Mouse (Mus musculus): ENCODE data around the gene Nap1l5. TPM values are rescaled to one million over a fixed set of nuclear protein-coding genes. Genes with fewer than 3 reads are reported as not detected.

Gene Nap1l5
- polyA plus RNA-seq, 1 experiment from 2014 or later: 3.4 TPM

- Histone ChIP-seq H3K27ac (replicated peaks) (no peak overlapping the region), H3K27me3 (replicated peaks; ENCODE audit: low read depth, poor library complexity, severe bottlenecking) (no peaks in the 10 kb centered on the region), H3K9me3 (no peaks in the 10 kb centered on the region), H3K36me3 (replicated peaks) (no peaks in the 10 kb centered on the region), H3K4me1 (peaks cover 12% of the 10 kb centered on the region; the same call in 1 of the 2 replicates), H3K4me3 (no peak overlapping the region)
- WGBS: 89% methylated on average over 9 of the region's 9 CpGs
- DNase-seq (ENCODE audit: low spot score): no peak
Observed at GRCm38 (mm10) chr6:58929911-58930431, 23.1 kb upstream of the Nap1l5 start.

DNA sequence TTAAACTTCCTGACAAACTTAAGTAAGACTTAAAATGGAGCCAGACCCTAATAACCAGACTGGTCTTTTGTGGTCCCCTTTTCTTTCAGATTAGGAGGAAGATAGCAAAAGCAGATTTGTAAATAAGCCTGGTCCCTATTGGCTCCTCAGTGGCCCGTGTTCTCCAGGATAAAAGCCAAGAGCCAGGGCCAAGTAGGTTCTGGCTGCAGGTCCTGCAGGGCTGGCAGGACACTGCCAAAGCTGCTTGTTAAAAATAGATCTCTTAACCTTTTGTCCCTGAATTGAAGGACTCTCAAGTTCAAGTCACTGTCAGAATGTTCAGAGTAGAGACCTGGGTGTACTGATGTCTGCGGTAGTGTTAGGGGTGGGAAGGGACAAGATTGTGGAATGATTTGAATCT is 21.0 kb upstream of the Nap1l5 start:
- H3K4me3 ChIP-seq: no peak overlapping the region
- no peaks in the 10 kb centered on the region for H3K9me3 ChIP-seq
- no peaks in the 10 kb centered on the region for H3K36me3 ChIP-seq (replicated peaks)
- H3K4me1 ChIP-seq: peaks cover under 1% of the 10 kb centered on the region; the same call in 1 of the 2 replicates
- H3K27ac ChIP-seq (replicated peaks): no peak overlapping the region
- H3K27me3 ChIP-seq (replicated peaks; ENCODE audit: low read depth, poor library complexity, severe bottlenecking): no peaks in the 10 kb centered on the region
- DNase-seq (ENCODE audit: low spot score): no peak
- WGBS: 71% methylated on average over 2 of the region's 2 CpGs

DNA sequence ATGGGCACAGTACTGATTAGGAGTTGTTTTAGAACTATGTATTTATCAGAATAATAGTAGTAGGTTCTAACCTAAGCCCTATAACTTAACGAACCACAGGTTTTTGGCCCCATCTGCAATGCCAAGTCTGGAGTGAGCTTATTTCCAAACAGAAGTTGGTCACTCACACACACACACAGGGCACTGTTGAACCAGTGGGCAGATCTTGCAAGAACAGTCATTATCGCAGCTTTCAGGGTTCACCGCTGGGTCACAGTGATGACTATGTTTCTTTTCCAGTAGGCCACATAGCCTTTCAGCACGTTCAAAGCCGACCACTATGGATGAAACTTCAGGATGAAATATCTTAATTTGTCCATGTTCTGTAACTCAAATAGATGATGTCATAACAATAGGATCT is 15.6 kb upstream of the Nap1l5 start:
- no peaks in the 10 kb centered on the region for H3K9me3 ChIP-seq
- no peaks in the 10 kb centered on the region for H3K36me3 ChIP-seq (replicated peaks)
- H3K27me3 ChIP-seq (replicated peaks; ENCODE audit: low read depth, poor library complexity, severe bottlenecking): no peaks in the 10 kb centered on the region
- no peak overlapping the region for H3K4me3 ChIP-seq
- no peak overlapping the region for H3K27ac ChIP-seq (replicated peaks)
- no peak for DNase-seq (ENCODE audit: low spot score)
- 92% methylated on average over 5 of the region's 5 CpGs for WGBS
- H3K4me1 ChIP-seq: no peaks in the 10 kb centered on the region

- Histone ChIP-seq H3K27ac (replicated peaks) (no peak overlapping the region), H3K9me3 (no peaks in the 10 kb centered on the region)
Observed at GRCm38 (mm10) chr6:58921623-58922022, 14.7 kb upstream of the Nap1l5 start.

DNA sequence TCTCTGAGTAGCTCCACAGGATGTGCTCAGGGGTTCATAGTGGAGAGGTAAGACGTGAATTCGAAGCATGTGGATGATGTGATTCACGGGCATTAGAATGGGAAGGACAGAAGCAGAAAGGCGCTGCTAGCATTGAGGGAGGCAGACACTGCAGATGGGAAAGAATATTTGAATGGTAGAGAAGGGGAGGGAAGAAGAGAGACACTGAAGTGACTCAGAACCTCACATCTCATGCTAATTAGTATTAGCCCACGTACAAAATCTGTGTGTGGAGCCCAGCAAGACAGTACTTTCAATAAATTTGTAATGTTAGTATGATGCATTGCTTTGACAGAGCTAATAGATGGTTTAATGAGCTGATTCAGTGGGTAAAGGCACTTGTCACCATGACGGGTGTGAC is 13.9 kb upstream of the Nap1l5 start:
- Histone ChIP-seq H3K4me3 (no peak overlapping the region), H3K4me1 (no peaks in the 10 kb centered on the region), H3K27me3 (replicated peaks; ENCODE audit: low read depth, poor library complexity, severe bottlenecking) (no peaks in the 10 kb centered on the region), H3K9me3 (no peaks in the 10 kb centered on the region), H3K36me3 (replicated peaks) (no peaks in the 10 kb centered on the region), H3K27ac (replicated peaks) (no peak overlapping the region)
- DNase-seq (ENCODE audit: low spot score): no peak
- 85% methylated on average over 6 of the region's 6 CpGs for WGBS

More at GRCm38 (mm10) chr6:58921623-58922022, 14.7 kb upstream of the Nap1l5 start:
- DNase-seq (ENCODE audit: low spot score): no peak
- no peak overlapping the region for H3K4me3 ChIP-seq
- H3K27me3 ChIP-seq (replicated peaks; ENCODE audit: low read depth, poor library complexity, severe bottlenecking): no peaks in the 10 kb centered on the region
- 48% methylated on average over 3 of the region's 3 CpGs for WGBS
- H3K4me1 ChIP-seq: no peaks in the 10 kb centered on the region
- no peaks in the 10 kb centered on the region for H3K36me3 ChIP-seq (replicated peaks)

- no peaks in the 10 kb centered on the region for H3K9me3 ChIP-seq
- no peaks in the 10 kb centered on the region for H3K36me3 ChIP-seq (replicated peaks)
- no peaks in the 10 kb centered on the region for H3K27me3 ChIP-seq (replicated peaks; ENCODE audit: low read depth, poor library complexity, severe bottlenecking)
- no peaks in the 10 kb centered on the region for H3K4me1 ChIP-seq
- 88% methylated on average over 5 of the region's 5 CpGs for WGBS
- no peak for DNase-seq (ENCODE audit: low spot score)
- H3K4me3 ChIP-seq: no peak overlapping the region
- H3K27ac ChIP-seq (replicated peaks): no peak overlapping the region
Observed at GRCm38 (mm10) chr6:58916498-58916897, 9.6 kb upstream of the Nap1l5 start.

GRCm38 (mm10) chr6:58913971-58914370 is 7.1 kb upstream of the Nap1l5 start:
- Histone ChIP-seq H3K4me3 (no peak overlapping the region), H3K9me3 (no peaks in the 10 kb centered on the region), H3K27me3 (replicated peaks; ENCODE audit: low read depth, poor library complexity, severe bottlenecking) (no peaks in the 10 kb centered on the region), H3K36me3 (replicated peaks) (no peaks in the 10 kb centered on the region), H3K27ac (replicated peaks) (no peak overlapping the region), H3K4me1 (no peaks in the 10 kb centered on the region)
- DNase-seq (ENCODE audit: low spot score): no peak
- 87% methylated on average over 5 of the region's 5 CpGs for WGBS

- Histone ChIP-seq H3K27me3 (replicated peaks; ENCODE audit: low read depth, poor library complexity, severe bottlenecking) (no peaks in the 10 kb centered on the region), H3K9me3 (no peaks in the 10 kb centered on the region), H3K36me3 (replicated peaks) (no peaks in the 10 kb centered on the region), H3K4me1 (no peaks in the 10 kb centered on the region), H3K27ac (replicated peaks) (no peak overlapping the region), H3K4me3 (no peak overlapping the region)
- WGBS: 80% methylated on average over 3 of the region's 3 CpGs
- no peak for DNase-seq (ENCODE audit: low spot score)
Observed at GRCm38 (mm10) chr6:58913551-58913950, 6.7 kb upstream of the Nap1l5 start.

DNA sequence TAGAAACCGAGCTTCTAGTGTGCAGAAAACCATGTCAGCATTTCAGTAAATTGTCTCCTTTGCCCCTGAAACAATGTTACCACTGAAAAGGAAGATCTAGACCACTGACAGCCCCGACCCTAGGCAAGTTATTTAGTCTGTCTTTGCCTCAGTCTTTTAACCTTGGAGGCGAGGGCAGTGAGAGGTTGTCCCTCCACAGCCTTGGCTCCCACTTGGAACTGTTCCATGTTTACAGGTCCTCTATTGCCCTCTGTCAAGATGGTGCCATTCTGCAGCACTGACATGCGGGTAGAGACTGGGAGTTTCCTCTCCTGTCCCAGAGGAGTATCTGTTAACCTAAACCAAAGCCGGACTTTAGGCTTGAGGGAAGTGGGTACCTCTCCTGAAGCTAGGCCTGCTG is 6.0 kb upstream of the Nap1l5 start:
- H3K4me3 ChIP-seq: no peak overlapping the region
- 67% methylated on average over 5 of the region's 5 CpGs for WGBS
- H3K27me3 ChIP-seq (replicated peaks; ENCODE audit: low read depth, poor library complexity, severe bottlenecking): no peaks in the 10 kb centered on the region
- no peak for DNase-seq (ENCODE audit: low spot score)
- H3K9me3 ChIP-seq: peaks cover under 1% of the 10 kb centered on the region; the same call in 1 of the 2 replicates
- H3K27ac ChIP-seq (replicated peaks): no peak overlapping the region
- no peaks in the 10 kb centered on the region for H3K36me3 ChIP-seq (replicated peaks)
- no peaks in the 10 kb centered on the region for H3K4me1 ChIP-seq

GRCm38 (mm10) chr6:58907791-58908190 is 915 bp upstream of the Nap1l5 start:
- 80% methylated on average over 2 of the region's 2 CpGs for WGBS
- H3K27ac ChIP-seq (replicated peaks): no peak overlapping the region
- H3K4me1 ChIP-seq: peaks cover 6% of the 10 kb centered on the region; the same call in 1 of the 2 replicates
- peaks cover 13% of the 10 kb centered on the region for H3K36me3 ChIP-seq (replicated peaks)
- H3K27me3 ChIP-seq (replicated peaks; ENCODE audit: low read depth, poor library complexity, severe bottlenecking): peaks cover 12% of the 10 kb centered on the region
- peaks cover 21% of the 10 kb centered on the region for H3K9me3 ChIP-seq
- no peak overlapping the region for H3K4me3 ChIP-seq
- no peak for DNase-seq (ENCODE audit: low spot score)

GRCm38 (mm10) chr6:58907336-58907735 is 460 bp upstream of the Nap1l5 start:
- peak overlapping the region; percentile 60 for H3K4me3 ChIP-seq
- H3K4me1 ChIP-seq: peaks cover 6% of the 10 kb centered on the region; the same call in 1 of the 2 replicates
- DNase-seq (ENCODE audit: low spot score): no peak
- 83% methylated on average over 8 of the region's 8 CpGs for WGBS
- H3K27me3 ChIP-seq (replicated peaks; ENCODE audit: low read depth, poor library complexity, severe bottlenecking): peaks cover 12% of the 10 kb centered on the region
- H3K27ac ChIP-seq (replicated peaks): no peak overlapping the region
- H3K9me3 ChIP-seq: peaks cover 21% of the 10 kb centered on the region
- H3K36me3 ChIP-seq (replicated peaks): peaks cover 13% of the 10 kb centered on the region

DNA sequence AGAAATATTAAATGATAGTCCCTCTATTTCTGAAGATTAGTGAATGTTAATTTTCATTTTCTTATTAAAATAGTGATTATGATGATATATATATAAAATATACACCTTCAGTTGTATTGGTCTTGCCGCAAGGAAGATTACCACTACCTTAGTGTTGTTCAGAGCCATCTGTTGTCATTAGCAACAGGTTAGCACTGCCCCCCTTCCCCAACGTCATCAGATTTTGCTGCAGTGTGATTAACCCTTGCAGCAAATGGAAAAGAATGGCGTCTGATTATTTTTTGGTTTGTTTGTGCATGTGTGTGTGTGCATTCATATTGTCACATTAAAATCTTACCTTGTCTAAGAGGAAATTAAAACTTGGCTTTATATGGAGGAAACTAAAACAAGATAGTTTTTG is 2.3 kb downstream of the Nap1l5 start:
- DNase-seq (ENCODE audit: low spot score): no peak
- 49% methylated on average over 3 of the region's 3 CpGs for WGBS
- Histone ChIP-seq H3K27me3 (replicated peaks; ENCODE audit: low read depth, poor library complexity, severe bottlenecking) (peaks cover 12% of the 10 kb centered on the region), H3K4me1 (peaks cover 6% of the 10 kb centered on the region; the same call in 1 of the 2 replicates), H3K9me3 (peaks cover 21% of the 10 kb centered on the region), H3K36me3 (replicated peaks) (peaks cover 13% of the 10 kb centered on the region), H3K4me3 (no peak overlapping the region), H3K27ac (replicated peaks) (no peak overlapping the region)

DNA sequence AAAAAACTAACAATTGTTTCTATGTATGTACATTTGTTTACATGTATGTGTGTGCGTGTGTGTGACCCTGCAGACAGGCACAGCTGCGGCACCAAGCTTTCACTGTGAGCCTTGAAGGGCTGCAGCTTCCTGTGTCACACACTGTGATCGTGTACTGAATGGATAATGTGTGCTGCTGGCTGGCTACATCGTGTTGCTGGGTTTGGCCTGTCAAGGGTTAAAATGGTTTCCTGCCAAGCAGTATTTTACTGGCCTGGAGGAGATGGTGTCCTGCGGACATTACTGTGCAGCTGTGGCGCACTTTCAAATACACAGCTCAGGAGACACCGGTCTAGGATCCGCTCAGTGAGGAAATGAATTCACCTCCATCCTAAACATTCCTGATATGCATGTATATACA is 3.7 kb downstream of the Nap1l5 start:
- peaks cover 13% of the 10 kb centered on the region for H3K36me3 ChIP-seq (replicated peaks)
- WGBS: 32% methylated on average over 8 of the region's 8 CpGs
- no peak overlapping the region for H3K27ac ChIP-seq (replicated peaks)
- peaks cover 12% of the 10 kb centered on the region for H3K27me3 ChIP-seq (replicated peaks; ENCODE audit: low read depth, poor library complexity, severe bottlenecking)
- DNase-seq (ENCODE audit: low spot score): peak; percentile 24
- peaks cover 6% of the 10 kb centered on the region; the same call in 1 of the 2 replicates for H3K4me1 ChIP-seq
- H3K4me3 ChIP-seq: no peak overlapping the region
- peaks cover 21% of the 10 kb centered on the region for H3K9me3 ChIP-seq
